Mouse (Mus musculus) MEL (cell line): ENCODE results near the gene Lpin3.

Experiments used
- CTCF ChIP-seq, 3 experiments: IDR thresholded peaks in 2 of 3; conservative IDR thresholded peaks in 1 of 3; 2 replicates each; pipeline ENCODE4 v1.5.1; 2011 to 2012; ENCODE audit warnings: low read length in 3 of 3, low read depth in 2 of 3, mild to moderate bottlenecking in 2 of 3, improper control_type of control experiment in 1 of 3, inconsistent platforms in 1 of 3, mixed read lengths in 1 of 3, moderate library complexity in 1 of 3; ENCODE audit not compliant: control insufficient read depth in 1 of 3, insufficient read depth in 1 of 3, poor library complexity in 1 of 3, severe bottlenecking in 1 of 3
- E2F4 ChIP-seq: IDR thresholded peaks from 2 replicates; pipeline ENCODE4 v1.6.1; 2011; ENCODE audit warnings: low read depth, low read length, improper control_type of control experiment, borderline replicate concordance
- POLR2A ChIP-seq, 2 experiments: IDR thresholded peaks; 2 replicates each; pipeline ENCODE4 v1.6.1; 2011 to 2012; ENCODE audit warnings: low read length in 2 of 2, mild to moderate bottlenecking in 2 of 2, control low read depth in 1 of 2, improper control_type of control experiment in 1 of 2, low read depth in 1 of 2, moderate library complexity in 1 of 2; ENCODE audit not compliant: control insufficient read depth in 1 of 2, insufficient read depth in 1 of 2, poor library complexity in 1 of 2

- no peak for TF ChIP-seq POLR2A (IDR thresholded peaks at IDR 0.05; ENCODE audit: control insufficient read depth in 1 of 2, insufficient read depth in 1 of 2, low read depth in 1 of 2, low read length in 2 of 2, poor library complexity in 1 of 2)
- TF ChIP-seq E2F4, result no peak
- no peak for TF ChIP-seq CTCF (IDR thresholded peaks at IDR 0.05 in 2 of 3, conservative IDR thresholded peaks at IDR 0.05 in 1 of 3; ENCODE audit: control insufficient read depth in 1 of 3, insufficient read depth in 1 of 3, low read depth in 2 of 3, low read length in 3 of 3, poor library complexity in 1 of 3, severe bottlenecking in 1 of 3)
Measured at GRCm38 (mm10) chr2:160916714-160917113, 36.2 kb downstream of the Lpin3 start.
